Mouse (Mus musculus) gonadal fat pad, adult 2 months (tissue): ENCODE data around the gene Stx11. TPM values are rescaled to one million over a fixed set of nuclear protein-coding genes. Genes with fewer than 3 reads are reported as not detected.

Experiments used
- DNase-seq: peaks from one replicate; pipeline ENCODE4 v3.0.0-alpha.2; 2012; ENCODE audit warnings: low read depth
- polyA plus RNA-seq: library from polyadenylated mRNA; depleted of rRNA; stranded (reverse); fragments of >200 nt; gene quantifications from 2 replicates; pipeline ENCODE4 v1.2.3, GENCODE M21; 2012; rRNA removed

Gene Stx11
- polyA plus RNA-seq, 1 experiment: 2.0 TPM

DNA sequence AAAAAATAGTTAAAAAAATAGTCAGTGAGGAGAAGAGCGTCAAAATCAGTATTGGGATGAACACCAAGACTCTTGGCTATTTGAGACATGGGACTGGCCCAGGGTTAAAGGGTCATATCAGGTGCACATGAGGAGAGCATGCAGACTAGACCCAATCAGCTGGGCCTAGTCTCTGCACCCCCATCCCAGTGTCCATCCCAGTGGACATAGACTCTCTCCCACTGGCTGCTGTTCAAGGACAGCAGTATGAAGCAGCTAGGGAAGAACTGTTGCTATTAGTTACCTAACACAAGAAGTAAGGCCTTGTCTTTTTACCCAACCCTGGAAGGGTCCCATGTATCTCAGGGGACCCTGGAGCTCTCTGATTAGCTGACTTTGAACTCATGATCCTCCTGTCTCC lies 49.9 kb downstream of the Stx11 start:
- no peak for DNase-seq

DNA sequence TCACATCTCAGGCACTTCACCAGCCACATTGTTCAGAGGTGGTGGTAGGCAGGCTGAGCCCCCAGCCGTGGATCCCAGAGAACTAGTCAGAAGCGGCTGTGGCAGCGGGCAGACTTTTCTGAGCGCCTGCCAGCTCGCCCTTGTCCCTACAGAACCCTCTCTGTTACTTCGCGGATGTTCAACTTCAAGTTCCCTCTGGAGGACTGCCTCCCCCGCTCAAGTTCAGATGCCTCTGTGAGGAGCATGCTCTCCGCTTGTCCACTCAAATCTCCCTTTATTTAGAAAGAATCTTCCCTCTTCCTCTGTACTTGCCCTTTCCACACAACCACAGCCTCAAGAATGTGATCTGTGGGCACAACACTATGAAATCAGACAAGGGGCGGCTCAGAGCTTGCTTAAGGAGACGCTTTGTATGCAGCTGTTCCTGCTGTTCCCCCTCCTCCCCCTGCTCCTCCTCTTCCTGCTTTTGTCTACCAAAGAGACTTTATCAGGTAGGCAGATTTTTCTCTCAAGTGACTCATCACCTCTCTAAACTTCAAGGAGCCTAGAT lies 52.0 kb downstream of the Stx11 start:
- DNase-seq: no peak

DNA sequence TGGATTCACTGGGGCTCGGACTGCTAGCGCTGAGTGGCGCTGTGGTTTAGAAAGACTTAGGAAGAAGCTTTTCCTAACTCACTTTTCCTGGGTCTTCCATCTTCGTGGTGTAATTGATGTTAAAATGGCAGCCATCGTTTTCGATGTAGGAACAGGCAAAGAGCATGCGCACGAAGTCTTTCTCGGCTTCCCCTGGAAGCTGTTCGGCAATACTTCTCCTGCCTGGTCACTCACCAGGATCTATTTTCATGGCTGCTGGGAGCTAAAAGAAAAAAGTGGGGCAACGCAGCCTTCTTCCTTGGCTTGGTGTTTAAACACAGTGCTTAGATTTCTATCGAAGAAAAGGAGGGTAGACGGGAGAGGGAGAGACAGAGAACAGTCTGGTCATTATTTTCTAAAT lies 52.6 kb downstream of the Stx11 start:
- no peak for DNase-seq

DNA sequence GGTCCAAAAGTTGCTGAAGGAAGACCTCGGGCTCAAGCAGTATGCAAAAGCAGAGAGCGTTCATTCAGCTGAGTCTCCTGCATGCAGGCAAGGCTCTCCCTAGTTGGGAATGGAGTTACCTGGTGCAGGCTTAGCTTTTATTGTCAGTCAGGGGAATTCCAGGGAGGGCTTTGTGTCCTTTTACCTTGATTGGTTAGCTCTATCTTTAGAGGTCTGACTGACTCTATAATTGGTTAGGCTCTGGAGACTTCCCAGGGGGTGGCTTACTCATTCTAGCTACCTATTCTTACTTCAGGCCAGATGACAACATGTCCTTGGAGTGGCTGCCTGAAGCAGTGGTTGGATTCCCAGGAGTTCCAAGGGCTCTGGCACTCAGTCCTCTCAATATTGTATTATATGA lies 54.2 kb downstream of the Stx11 start:
- no peak for DNase-seq

DNA sequence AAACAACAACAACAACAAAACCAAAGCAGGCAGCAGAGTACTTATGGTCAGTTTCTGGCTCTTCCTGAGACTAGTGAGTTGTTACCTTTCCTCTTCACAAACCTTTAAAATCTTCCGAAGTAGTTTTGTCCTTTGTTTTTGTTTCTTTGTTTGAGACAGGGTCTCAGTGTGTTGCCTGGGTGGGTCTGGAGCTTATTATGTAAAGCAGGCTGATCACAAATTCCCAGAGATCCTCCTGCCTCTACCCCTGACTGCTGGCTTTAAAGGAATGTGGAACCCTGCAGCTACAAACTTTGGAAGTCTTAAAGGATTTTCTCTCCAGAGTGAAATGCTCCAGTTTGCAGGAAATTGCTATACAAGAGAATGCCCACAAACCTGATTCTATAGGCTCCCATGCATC lies 54.9 kb downstream of the Stx11 start:
- DNase-seq: no peak

DNA sequence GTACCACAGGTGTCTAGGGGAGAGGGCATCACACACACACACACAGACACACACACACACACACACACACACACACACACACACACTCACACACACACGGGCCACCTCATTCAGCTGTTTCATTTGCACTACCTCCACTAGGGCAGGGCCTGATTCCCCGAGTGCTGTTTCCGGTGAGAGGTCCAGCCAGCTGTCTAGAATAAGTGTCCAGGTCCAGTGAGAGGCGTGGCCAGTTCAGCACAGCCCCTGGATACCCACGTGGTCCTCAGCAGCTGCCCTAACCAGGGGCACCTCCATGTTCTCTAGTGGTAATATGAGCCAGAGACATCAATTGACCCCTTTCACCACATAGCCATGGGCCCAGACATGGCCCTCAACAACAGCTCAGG lies 60.0 kb downstream of the Stx11 start:
- DNase-seq: no peak

DNA sequence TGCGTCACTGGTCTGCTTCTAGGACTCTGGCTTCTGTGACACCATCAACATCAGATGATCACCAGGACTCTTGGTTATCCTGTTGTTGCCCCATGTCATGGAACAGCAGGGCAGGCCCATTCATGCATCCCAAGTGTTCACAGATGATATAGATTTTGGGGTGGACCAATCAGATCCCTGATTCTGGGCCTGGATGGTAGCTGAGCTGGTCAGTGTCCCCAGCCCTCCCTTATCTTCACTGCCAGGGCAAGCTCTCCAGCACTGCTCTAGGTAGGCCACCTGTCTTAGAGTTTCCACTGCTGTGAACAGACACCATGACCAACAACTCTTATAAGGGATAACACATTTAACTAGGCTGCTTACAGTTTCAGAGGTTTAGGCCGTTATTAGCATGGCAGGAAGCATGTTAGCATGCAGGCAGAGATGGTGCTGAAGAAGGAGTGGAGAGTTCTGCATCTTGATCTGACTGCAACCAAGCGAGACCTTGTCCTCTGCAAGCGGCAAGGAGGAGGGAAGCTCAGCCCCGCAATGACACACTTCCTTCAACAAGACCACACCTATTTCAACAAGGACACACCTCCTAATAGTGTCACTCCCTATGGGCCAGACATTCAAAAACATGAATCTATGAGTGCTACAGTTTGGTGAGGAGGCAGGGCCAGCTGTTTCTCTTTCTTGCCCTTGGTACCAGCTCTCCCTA lies 60.5 kb downstream of the Stx11 start:
- DNase-seq: no peak

DNA sequence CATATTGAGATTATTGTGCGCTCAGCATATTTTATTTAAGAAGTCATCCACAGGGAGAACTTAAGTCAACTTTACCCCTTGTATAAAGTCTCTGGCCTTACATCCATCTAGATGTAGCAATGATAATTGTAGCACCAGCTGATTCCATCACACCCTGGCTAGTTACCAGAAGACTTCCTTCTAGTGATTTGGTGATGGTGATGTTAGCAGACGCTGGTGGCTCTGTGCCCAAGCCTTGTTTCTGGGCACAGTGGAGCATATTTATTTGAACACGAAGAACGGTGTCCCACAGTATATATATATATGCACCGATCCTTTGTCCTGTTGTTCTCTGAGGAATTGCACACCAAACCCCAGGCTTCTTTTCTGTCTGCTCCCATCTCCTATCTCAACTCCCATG lies 64.2 kb downstream of the Stx11 start:
- no peak for DNase-seq

DNA sequence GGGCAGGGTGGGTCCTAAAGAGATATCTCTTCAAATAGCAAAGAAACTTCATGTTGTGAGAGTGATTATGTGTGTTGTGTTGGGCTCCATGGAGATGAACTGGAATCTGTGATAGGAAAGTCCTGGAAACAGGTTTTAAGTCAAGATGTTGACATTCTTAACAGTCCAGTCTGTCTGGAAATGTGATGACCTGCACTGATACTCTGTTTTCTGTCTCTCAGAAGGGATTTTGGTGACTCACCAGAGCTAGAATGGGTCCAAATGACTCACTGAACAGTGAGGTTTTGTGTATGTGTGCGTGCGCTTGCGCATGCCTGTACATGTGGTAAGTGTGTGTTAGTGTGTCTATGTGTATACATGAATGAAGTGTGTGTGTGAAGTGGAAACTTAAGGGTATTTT lies 70.8 kb downstream of the Stx11 start:
- DNase-seq: no peak

DNA sequence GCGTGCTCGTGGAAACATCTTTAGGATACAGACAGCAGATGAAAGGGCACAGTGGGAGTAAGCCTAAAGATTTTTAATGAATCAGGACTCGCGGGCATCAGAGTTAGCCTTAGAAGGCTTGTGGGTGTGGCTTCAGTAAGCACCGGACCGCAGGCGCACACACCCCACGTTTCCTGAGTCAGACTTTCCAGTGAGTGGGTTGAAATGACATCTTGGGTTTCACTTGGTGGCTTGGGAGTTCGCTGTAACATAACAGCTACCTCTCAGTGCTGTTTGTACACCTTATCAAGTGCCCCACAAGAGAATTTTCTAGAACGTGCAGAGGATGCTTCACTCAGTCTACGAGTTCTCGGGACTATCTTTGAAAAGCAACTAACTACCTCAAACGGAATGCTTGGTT lies 75.7 kb downstream of the Stx11 start:
- no peak for DNase-seq

Other genes with a start within 250 kb of the Stx11 start
- gene Utrn, start 94.9 kb downstream of the Stx11 start, polyA plus RNA-seq: 30.2 and 31.9 TPM in 2 replicates
- 22.6 and 26.1 TPM in 2 replicates for gene Sf3b5, start 41.0 kb upstream of the Stx11 start, polyA plus RNA-seq
- 43.8 and 47.5 TPM in 2 replicates for gene Plagl1, start 96.2 kb upstream of the Stx11 start, polyA plus RNA-seq
- gene Zc2hc1b, start 213.7 kb upstream of the Stx11 start, polyA plus RNA-seq: not detected in 2 replicates
- 17.0 and 21.9 TPM in 2 replicates for gene Ltv1, start 228.9 kb upstream of the Stx11 start, polyA plus RNA-seq